Mouse (Mus musculus) heart, postnatal 0 days (tissue): Measurements from ENCODE around the gene A930033H14Rik.

Experiments
- CTCF ChIP-seq: IDR thresholded peaks from 2 replicates; pipeline ENCODE4 v1.5.1; 2016; ENCODE audit warnings: antibody characterized with exemption, control low read depth, low read depth
- EP300 ChIP-seq: IDR thresholded peaks from 2 replicates; pipeline ENCODE4 v1.6.1; 2016; ENCODE audit warnings: antibody characterized with exemption, low read depth

GRCm38 (mm10) chr10:69221148-69221547 lies 8.2 kb upstream of the A930033H14Rik start:
- TF ChIP-seq CTCF: no peak
- TF ChIP-seq EP300: no peak
